Mouse (Mus musculus): ENCODE measurements around the gene Slc16a4.

DNA sequence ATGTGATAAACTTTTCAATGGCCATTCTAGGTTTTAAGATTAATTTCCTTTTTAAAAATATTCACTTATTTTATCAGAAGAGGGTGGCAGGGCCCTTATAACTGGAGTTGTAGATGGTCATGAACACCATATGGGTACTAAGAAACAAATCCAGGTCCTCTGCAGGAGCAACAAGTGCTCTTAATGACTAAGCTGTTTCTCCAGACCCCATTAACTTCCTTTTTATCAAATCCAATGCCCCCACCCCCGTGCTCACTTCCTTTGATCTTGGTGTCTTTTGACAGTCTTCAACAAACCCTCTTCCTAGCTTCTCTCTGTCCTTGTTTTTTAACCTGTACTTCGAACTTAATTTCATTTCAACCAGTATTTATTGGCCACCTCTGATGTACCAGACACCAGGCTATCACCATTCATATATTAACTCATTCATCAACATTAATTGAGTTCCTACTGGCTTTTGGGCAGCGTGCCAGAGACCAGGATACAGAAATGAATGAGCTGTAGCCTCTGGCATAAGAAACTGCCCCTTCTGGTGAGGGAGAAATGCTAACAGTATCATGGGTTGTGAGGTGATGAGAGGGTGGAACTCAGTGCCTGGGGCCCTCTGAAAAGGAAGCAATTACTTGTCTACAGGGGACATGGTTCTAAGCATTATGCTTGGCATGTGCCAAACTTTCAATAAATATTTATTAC is 54.1 kb downstream of the Slc16a4 start:
- TF ChIP-seq CTCF (IDR thresholded peaks at IDR 0.05; ENCODE audit: borderline replicate concordance, insufficient read depth, low read depth, low read length) (no peak), POLR2A (IDR thresholded peaks at IDR 0.05; ENCODE audit: borderline replicate concordance, insufficient read depth, low read length) (no peak)

Measured in cerebellum, adult 2 months (tissue).